Mouse (Mus musculus) bone marrow, adult 2 months (tissue): ENCODE measurements around the gene Lbhd2.

Source experiments
- CTCF ChIP-seq: fragments of 200-500 bp; IDR thresholded peaks from 2 replicates; pipeline ENCODE4 v1.5.1; 2011; ENCODE audit warnings: low read length, control low read depth; ENCODE audit not compliant: control insufficient read depth, insufficient read depth
- POLR2A ChIP-seq: fragments of 200-500 bp; IDR thresholded peaks from 2 replicates; pipeline ENCODE4 v1.6.1; 2011; ENCODE audit warnings: low read depth, mild to moderate bottlenecking, control low read depth, low read length, borderline replicate concordance; ENCODE audit not compliant: control insufficient read depth

- TF ChIP-seq CTCF = no peak
- TF ChIP-seq POLR2A = no peak
Measured at GRCm38 (mm10) chr12:111428364-111428763, 21.8 kb downstream of the Lbhd2 start.
